Mouse (Mus musculus): Measurements from ENCODE around the gene Pfkfb1.

Gene Pfkfb1

GRCm38 (mm10) chrX:150588023-150588764 is at the start of gene Pfkfb1:
Gene Pfkfb1, plus strand, starts transcription at chrX:150588229.
- DNase-seq (ENCODE audit: extremely low read depth, insufficient read length, low spot score), result peak; percentile 91

GRCm38 (mm10) chrX:150540111-150540510 is 47.9 kb upstream of the Pfkfb1 start:
- no peak for DNase-seq (ENCODE audit: extremely low read depth, insufficient read length, low spot score)

DNA sequence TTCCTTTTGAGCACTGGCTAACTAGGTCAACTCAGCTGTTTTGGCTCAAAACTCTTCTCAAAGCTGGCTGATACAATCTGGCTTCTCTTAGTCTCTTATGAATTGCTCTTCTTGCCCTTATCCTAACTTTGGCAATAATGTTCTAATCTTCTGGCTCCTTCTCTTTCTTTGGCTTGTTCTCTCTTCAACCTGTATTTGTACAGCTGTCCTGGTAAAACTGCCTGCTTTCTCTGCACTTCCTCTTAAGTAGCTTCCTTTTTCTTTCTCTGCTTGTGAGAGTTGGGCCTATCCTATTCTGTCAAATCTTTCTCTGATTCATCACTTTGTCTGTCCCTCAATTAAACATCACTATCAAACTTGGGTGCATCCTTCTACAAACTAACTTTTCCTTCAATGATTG is 46.3 kb upstream of the Pfkfb1 start:
- DNase-seq (ENCODE audit: extremely low read depth, insufficient read length, low spot score), result no peak

GRCm38 (mm10) chrX:150547239-150547638 is 40.8 kb upstream of the Pfkfb1 start, which contains the start of gene Alas2:
Gene Alas2, plus strand, starts transcription at chrX:150547375.
- no peak for DNase-seq (ENCODE audit: extremely low read depth, insufficient read length, low spot score)

GRCm38 (mm10) chrX:150549639-150550038 is 38.4 kb upstream of the Pfkfb1 start:
- DNase-seq (ENCODE audit: extremely low read depth, insufficient read length, low spot score), result no peak

DNA sequence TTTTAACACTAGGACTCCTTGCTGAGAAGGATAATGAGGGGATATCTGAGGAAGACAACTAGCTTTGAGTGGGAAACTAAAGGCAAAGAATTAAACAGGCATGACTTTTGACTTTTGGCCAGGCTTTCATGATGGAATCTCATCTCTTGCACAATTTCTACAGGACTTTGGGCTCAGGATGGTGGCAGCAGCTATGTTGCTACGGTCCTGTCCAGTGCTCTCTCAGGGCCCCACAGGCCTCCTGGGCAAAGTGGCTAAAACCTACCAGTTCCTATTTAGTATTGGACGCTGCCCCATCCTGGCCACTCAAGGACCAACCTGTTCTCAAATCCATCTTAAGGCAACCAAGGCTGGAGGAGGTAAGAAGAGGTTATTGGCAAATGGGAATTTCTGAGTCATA is 36.0 kb upstream of the Pfkfb1 start:
- DNase-seq (ENCODE audit: extremely low read depth, insufficient read length, low spot score), result no peak

DNA sequence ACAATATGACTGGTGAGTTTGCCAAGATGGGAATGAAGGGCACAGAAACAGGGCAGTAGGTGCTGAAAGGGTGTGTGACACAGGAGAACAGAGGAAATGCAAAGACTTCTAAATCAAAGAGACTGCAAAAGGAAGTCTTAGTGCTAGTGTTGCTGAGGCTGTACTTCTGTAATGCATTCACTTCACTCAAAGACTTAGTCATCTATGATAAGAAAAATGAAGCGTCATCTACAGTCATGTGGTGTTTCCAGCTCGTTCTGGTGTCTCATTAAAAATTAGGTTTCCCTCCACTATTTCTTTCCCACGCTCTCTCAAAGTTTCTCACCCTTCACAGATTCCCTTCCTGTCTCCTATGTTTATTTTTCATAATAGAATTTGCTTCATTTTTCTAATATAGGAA is 34.0 kb upstream of the Pfkfb1 start:
- no peak for DNase-seq (ENCODE audit: extremely low read depth, insufficient read length, low spot score)

- DNase-seq (ENCODE audit: extremely low read depth, insufficient read length, low spot score), result no peak
These were observed 23.2 kb upstream of the Pfkfb1 start for GRCm38 (mm10) chrX:150564644-150565357.

DNA sequence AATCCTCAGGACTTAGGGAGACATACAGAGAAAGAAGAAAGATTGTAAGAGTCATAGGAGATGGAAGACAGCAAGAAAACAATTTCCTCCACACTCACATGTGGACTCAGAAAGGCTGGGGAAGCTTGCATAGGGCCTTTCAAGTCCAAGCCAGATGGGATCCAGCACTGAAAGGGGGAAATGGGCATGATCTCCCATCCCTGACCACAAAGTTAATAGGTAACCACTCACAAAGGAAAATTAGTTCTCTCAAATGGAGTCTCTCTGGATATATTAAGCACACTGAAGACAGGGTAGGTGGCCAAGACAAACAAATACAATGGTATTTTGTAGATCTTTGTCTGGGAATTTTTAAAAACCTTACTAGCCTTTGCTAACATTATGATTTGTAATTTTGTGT is 6.1 kb upstream of the Pfkfb1 start:
- DNase-seq (ENCODE audit: extremely low read depth, insufficient read length, low spot score), result no peak

- DNase-seq (ENCODE audit: extremely low read depth, insufficient read length, low spot score), result no peak
These were observed 2.9 kb upstream of the Pfkfb1 start for GRCm38 (mm10) chrX:150585116-150585515.

- DNase-seq (ENCODE audit: extremely low read depth, insufficient read length, low spot score), result no peak
These were observed 1.7 kb downstream of the Pfkfb1 start, which contains the start of gene Apex2 for GRCm38 (mm10) chrX:150589696-150590095. Gene Apex2, minus strand, starts transcription at chrX:150589868.

DNA sequence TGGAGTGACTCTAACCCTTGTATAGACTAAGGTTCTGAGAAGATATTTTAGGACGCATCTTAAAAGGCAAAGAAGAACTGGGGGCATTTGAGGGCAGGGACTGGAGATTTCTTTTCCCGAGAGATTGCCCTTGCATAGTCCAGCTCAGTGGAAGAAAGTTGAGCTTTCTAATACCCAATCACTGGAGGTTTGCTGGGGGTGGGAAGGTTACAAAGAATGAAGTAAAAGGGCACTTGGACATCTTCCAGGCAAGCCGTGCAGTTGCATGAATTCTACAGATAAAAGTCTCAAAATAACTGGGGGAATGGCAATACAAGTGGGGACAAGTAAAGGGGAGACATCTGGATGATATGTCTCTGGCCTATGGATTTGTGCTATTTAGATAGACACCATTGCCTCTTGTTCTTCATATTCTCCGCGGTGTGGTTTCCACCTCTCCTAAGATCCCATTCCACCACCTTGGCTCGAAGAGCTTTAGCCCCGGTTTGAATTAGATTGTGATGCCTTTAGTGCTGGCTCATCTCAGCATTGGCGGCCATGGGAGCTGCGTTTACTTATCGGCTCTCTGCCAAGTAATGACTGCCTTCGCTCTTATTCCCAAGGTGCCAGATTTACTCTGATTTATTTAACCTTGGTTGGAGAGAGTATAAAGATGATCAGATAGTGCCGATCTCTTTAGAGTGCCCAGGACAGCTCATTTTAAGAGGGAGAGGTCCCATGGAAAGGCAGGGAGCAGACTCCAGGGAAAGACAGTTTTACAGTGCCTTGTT is 5.4 kb downstream of the Pfkfb1 start:
- DNase-seq (ENCODE audit: extremely low read depth, insufficient read length, low spot score), result no peak

DNA sequence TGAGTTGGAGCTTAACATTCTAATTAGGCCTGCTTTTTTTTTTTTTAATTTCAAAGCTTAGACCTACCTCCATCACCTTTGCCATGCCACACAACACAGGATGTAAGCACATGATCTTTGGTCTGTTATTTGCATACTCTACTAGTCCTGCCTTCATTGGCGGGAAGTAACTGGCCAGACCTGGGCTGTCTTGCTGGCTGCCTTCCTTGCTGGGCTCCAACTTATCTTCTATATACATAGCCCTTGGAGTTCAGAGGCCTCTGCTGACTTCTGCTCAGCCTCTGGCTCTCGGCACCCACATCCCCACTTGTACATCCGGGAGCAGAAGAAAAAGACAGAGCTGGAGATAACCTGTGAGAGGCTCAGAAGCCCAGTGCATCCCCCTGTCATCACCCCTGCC is 6.1 kb downstream of the Pfkfb1 start:
- no peak for DNase-seq (ENCODE audit: extremely low read depth, insufficient read length, low spot score)

- no peak for DNase-seq (ENCODE audit: extremely low read depth, insufficient read length, low spot score)
These were observed 7.2 kb downstream of the Pfkfb1 start for GRCm38 (mm10) chrX:150595016-150595760.

DNA sequence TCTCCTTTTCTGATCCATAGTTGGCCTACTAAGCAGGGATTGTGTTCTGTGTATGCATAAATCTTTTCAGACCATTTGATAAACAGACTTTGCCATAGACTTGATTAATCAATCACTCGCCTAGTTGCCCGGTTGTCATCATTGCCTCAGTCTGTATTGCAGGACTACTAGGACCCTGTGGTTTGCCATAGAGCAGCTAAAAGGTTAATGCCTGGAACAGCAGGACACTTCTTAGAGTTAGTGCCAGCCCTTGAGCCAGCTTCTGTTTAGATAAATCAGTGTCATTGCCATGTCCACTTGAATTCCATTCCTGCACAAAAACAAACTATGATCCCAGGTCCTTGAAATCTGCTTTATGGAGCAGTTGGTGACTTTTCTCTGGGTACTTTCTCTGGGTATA is 10.9 kb downstream of the Pfkfb1 start:
- DNase-seq (ENCODE audit: extremely low read depth, insufficient read length, low spot score), result no peak

DNA sequence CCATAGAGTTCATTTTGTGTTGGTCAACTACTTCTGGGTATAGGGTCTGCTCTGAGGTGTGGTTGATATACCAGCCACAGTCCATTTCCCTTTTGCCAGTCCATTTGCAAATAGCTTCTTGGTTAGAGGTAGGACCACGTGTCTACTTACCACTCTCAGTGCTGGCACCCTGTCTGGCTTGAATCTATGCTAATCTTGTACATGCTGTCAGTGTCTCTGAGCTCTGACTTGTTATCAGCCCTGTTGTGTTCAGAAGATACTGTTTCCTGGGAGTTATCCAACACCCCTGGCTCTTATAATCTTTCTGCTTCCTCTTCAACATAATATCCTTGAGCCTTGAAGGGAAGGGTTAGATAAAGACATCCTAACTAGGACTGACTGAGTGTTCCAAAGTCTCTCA is 48.4 kb downstream of the Pfkfb1 start:
- no peak for DNase-seq (ENCODE audit: extremely low read depth, insufficient read length, low spot score)

DNA sequence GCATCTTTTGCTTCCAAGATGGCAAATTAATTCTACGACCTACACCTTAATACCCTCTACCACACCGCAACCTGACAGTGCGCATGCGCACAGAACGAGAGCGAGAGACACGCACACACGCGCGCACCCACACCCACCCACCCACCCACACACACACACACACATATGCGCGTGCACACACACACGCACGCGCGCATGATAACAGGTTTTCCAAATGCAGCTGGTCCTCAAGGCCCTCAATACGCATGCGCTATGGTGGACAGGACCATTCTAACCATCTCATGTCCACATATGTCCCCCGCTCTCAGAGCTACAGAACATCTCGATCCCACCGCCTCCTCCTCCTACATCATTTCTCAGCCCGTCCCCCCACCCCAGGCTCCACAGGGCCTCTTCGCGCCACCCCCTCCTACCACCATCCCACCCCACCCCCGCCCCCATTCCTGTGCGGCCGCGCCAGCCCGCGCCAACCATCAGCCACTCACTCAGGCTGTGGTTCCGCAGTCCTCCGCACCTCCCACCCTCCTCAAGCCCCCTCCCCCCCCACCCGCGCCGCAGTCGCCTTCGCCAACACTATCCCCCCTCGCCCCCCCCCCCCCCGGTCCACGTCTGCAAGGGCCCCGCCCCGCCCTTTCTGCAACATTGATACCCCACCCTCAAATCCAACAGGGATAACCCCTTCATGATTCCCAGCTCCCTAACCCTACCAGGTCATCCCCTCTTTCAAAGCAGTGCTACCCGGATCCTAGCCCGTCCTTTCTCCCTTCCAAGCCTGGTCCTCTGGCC is 68.3 kb downstream of the Pfkfb1 start:
- no peak for DNase-seq (ENCODE audit: extremely low read depth, insufficient read length, low spot score)

GRCm38 (mm10) chrX:150656908-150657796 is 69.1 kb downstream of the Pfkfb1 start, which contains the start of gene Tro:
Gene Tro, minus strand, starts transcription at chrX:150657583.
- DNase-seq (ENCODE audit: extremely low read depth, insufficient read length, low spot score), result no peak

- no peak for DNase-seq (ENCODE audit: extremely low read depth, insufficient read length, low spot score)
These were observed 69.7 kb downstream of the Pfkfb1 start for GRCm38 (mm10) chrX:150657797-150658118.

Measured in 3134 (cell line).